Mouse (Mus musculus) left cerebral cortex, postnatal 4 days (tissue): ENCODE measurements at regions not wholly inside any gene's neighbourhood (a gene's known extent, or its start where the extent isn't known, plus 50 kb on each side); places are given as distances from the start of the nearest gene placed in this dataset.

Experiments used
- DNase-seq: peaks from one replicate; pipeline ENCODE4 v3.0.0-alpha.2; 2022
- intact Hi-C: fragments of 180-260 bp; cut with DNase I; formaldehyde crosslinking; loops from one replicate; pipeline ENCODE4 v1.15.1; 2025

DNA sequence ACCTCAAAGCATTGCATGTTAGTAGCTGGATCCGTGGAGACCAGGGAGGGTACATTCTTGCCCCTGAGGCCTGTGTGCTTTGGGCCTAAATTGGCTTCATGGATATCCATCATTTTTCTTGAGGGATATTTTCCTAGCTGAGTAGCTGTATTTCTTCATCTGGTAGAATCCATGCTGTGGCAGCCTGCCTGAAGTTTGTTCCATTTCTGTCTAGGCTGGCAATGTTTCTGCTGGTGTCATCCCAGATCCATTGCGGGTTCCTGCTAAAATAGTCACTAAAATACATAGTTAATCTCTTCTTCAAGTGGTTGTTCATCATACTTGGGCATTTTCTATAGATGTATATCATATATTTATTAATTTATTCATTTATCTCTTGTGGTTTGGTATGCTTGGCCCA is 253.7 kb downstream of the Olfm4 start:
- intact Hi-C loops, result no loop called here

DNA sequence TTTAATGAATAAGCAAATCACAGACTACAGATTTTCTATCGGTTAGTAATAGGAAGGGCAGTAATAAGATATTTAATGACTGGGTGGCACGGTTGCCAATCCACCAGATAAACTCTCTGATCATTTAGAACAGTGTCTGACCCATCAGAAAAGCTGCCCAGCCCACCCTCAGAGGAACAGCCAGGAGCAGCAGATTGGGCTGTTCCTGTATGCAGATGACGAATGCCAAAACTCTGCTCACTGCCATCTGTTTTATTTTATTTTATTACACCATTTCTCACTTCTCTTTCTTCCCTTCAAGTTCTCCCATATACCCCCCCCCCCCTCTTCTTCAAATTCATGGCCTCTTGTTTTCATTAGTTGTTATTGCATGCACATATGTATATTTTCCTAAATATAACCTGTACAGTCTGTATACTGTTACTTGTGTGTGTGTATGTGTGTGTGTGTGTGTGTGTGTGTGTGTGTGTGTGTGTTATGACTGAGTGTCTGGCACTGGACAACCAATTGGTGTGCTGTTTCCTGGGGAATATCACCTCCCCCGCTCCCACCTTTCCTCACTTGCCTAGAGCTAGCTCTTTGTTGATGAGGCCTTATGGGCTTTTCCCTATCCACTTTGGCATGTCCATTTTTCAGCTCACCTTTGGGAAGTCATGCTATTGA is 260.9 kb downstream of the Olfm4 start:
- intact Hi-C loops, result no loop called here
- peak; percentile 21 for DNase-seq

More for the DNA sequence above, 253.7 kb downstream of the Olfm4 start:
- DNase-seq, result no peak

DNA sequence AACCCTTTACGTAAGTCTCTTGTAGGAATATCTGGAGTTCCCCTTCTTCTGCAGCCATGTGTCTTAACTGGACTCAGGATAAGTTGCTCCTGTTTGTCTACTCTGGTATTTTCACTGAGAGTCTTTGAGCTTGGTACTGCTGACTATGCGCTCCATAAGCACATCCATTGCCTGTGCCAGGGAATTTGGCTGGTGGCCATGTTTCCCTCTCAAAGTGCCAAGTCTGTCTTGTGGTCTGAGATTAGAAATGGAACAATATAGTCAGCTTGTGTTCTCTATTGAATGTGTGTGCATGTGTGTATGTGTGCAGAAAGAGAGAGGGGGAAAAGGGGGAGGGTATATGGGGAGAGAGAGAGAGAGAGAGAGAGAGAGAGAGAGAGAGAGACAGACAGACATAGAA is 263.7 kb downstream of the Olfm4 start:
- intact Hi-C loops, result no loop called here
- peak; percentile 89 for DNase-seq

DNA sequence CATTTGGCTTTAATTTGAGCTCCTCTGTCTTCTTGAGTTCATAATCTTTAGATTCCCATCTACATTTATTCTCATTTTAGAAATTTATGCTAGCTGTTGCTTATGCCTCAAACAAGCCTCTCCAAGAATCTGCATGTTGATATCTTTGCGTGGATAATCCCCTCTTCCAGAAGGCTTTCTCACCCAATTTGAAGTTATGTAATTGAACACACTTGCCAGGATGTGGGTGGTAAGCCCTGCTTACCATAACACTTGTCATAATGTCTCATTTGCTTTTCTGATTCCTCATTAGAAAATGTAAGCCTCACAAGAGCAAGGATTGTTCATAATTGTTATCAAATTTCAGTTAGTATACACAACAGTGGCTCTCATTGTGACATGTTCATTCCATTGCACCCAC is 266.0 kb downstream of the Olfm4 start:
- DNase-seq, result no peak
- intact Hi-C loops, result no loop called here

DNA sequence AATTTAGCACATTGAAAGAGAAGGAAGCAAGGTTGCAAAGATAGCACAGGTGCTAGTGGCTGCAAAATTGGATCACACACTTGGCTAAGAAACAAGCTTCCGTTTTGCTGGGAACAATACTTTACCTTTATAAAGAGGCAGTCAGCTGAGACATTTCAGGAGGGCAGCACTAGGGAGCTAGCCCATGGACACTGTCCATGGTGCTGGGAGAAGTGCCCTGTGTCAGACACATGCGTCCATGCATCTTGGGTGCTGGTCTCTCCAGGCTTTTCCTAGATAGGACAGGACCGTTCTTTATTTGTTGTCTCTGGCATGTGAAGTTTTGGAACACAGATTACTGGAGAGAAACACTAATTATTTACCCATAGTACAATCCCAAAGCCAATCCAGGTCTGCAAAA is 273.2 kb downstream of the Olfm4 start:
- intact Hi-C loops, result no loop called here
- DNase-seq, result no peak

DNA sequence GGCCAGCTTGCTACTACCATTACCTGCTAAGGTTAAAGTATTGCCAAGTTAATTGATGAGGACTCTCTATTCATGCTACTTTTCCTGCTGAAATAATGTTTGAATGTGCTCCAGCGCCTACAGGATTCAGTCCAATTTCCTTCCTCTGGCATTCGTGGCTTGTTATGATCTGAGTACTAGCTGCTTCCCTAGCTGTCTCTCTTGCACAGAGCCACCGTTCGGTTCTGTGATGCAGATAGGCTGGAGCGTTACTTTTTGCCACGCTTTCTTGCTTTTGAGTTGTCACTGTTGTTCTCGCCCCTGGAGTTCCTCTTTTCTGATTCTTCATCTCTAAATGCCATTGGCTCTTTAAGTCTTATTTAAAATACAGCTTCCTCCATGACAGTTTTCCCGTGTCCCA is 279.3 kb downstream of the Olfm4 start:
- no peak for DNase-seq
- intact Hi-C loops, result no loop called here

DNA sequence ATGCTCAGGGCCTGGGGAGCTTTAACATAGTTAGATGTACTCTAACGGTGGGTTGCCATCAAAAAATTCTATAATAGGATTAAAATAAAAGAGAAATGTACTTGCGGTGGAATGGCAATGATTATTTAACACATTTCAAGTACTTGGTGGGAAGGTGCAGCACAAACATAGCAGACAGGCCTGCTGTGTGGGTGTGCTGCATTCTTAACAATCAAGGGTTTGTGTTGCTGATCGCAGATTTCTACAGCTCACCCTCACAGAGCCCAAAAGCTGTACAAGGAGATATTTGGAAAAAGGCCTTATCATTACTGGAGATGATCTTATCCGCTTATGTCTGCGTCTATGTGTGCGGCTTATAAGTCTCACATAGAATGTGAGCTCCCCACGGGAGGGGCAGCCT is 281.2 kb downstream of the Olfm4 start:
- DNase-seq, result no peak
- intact Hi-C loops, result no loop called here

DNA sequence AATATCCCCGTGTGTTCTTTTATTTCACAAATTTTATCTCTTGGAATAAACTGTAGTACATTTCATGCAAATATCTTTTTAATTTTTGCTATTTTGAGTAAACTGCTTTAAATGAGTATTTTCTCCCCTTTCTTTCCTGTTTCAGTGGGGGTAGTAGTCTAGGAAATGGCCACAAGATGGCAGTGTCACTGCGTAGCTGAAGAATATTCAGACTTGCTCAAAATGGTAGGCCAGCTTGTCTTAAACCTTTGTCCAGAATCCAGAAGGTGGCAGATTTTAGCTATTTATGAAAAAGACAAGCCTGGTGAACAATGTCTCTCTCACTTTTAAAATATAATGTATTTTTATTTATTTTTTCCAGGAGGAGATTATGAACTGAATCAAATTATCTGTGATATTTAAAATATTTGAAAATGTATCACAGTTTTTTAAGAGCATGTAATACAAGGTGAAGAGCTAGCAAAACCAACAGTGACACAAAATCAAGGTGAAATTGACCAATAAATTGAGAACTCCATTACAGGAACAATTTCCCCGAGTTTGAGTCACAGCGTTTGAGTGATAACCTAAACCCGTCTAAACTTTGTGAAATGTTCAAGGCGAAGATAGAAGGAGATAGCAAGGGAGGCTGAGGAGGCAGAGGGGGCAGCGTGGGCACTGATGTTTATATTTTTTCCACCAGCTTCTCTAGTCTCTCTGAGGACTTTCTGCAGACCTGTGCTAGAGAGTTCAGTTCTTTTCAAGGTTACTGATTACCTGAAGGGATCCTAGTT is 285.5 kb downstream of the Olfm4 start:
- peak; percentile 74 for DNase-seq
- intact Hi-C loops, result no loop called here

DNA sequence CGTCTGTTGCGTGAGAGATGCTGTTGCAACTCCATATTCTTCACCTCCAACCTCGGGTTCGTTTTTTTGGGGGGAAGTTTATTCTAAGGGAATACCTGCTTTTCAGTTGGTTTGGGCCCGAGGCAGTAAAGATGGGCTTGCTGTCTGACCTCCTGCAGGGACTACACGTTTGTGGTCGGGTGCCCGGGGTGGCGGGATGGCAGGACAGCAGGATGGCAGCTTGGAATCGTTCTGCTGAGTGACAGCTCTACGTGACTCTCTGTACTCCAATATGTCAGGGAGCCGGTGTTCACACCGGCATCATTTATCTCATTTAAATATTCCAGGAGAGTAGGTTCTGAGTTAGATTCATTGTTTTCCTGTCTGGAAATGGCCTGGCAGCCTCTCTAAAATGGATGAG is 286.2 kb downstream of the Olfm4 start:
- intact Hi-C loops, result loop anchor here (5.0 kb wide), 1 partner anchor 567 kb away; no protein-coding TSS in a partner anchor
- peak; percentile 36 for DNase-seq

DNA sequence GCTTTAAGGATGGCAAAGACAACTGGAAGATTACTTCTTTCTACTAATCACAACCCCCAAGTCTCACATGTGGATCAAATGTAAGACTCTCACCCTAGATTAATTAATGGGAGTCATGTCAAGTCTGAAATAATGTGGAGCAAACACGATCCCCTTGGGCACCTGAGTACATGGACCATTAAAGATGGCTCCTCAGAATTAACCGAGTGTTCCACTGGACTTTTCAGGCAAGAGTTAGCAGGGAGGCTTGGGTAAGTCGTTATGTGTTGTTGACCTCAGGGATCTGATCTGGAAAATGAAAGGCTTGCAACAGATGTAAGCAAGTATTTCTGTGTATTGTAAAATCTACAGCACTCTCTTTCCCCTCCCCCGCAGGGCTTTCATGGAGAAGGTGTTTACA is 296.3 kb downstream of the Olfm4 start:
- no peak for DNase-seq
- intact Hi-C loops, result no loop called here

DNA sequence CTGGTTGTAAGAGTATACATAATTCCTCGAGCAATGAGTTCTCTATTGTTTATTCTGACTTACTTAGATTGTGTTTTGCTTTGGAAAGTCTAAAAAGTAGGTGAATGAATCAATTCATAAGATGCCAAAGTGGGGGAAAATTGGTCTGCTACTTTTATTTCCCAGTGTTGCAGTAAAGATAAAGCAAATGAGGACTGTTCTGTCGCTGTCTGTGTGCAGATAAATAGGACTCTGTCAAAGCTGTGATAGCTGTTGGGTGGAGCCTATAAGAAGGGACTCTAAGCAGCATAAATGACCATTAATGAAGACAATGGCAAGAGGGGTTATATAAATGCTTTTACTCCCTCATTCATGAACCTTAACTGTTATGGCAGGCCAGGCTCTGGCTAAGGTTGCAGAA is 299.8 kb downstream of the Olfm4 start:
- intact Hi-C loops, result no loop called here
- no peak for DNase-seq

DNA sequence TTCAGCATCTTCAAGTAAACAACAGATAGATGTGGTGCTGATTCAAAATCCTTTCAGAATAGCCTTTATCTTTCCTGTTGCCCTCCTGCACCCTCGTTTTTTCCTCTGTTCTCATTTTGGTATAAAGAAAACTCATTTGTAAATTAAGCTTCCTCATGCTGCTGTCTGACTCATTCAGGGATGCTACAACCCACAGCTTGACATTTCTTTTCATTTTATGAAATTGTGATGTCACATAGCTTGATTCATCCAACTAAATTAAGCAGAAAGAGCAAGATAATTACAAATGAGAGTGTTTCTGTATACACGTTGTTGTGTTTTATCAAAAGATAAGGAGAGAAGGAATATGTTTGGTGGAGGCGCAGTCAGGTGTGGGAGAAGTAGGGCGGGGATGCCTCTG is 307.5 kb downstream of the Olfm4 start:
- intact Hi-C loops, result no loop called here
- no peak for DNase-seq

DNA sequence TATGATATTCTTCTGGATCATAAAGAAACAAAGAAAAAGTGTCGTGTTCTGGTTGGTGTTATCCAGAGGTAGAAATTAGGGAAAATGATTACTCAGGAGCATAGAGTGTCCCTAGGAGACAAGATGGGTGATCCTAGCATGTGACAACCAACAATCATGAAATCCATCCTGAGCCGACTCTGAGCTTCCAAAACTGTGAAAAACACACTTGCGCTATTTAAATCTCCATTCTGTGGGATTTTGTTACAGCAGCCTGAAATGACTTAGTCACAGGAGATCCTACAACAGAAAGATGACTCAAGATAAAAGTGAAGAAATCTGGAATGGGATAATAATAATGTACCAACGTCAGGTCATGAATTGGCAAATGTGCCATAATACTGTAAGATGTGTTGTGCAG is 309.5 kb downstream of the Olfm4 start:
- no peak for DNase-seq
- intact Hi-C loops, result no loop called here

DNA sequence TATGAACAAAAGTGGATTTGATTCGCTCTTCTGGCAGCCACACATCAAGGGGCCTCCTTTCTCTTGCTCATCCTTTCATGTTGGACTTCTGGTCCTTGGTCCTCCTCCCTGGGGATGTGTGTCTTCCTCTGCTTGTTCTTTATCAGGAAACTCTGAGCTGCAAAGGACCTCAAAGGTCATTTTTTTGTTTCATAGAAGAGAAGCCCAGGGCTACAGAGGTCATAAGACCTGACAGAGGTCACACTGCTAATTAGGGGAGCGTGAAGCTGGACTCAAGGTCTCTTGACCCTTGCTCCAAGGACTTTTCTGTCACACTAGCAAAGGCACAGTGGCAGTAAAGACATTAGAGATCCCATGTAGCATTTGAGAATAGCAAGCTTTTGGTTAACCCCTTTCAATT is 345.8 kb downstream of the Olfm4 start:
- no peak for DNase-seq
- intact Hi-C loops, result no loop called here

DNA sequence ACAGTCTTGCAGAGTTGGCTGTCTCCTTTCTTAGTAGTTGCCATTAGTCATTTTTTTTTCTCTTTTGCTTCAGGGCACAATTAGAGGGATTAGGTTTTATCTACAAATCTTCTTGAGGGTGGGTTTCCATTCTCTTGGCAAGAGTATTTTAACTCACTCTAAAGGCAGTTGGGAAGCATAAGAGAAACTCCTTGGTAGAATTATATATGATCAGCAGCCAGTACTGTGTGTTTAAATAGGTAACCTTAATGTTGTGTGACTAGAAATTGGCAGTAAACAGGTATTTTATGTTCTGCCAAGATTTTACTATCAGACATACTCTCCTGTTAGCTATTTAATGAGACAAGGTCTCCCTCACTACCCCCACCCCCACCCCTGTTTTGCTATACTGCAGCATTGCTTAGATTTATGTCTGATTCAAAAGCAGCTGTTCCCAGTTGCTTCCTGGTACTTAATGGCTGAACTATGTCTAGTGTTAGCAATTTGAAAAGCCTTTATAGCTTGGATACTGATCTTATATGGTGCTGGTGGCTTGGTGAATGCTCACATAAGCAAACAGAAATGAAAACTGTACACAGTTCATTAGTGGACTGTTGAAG is 378.2 kb downstream of the Olfm4 start:
- intact Hi-C loops, result no loop called here
- no peak for DNase-seq

DNA sequence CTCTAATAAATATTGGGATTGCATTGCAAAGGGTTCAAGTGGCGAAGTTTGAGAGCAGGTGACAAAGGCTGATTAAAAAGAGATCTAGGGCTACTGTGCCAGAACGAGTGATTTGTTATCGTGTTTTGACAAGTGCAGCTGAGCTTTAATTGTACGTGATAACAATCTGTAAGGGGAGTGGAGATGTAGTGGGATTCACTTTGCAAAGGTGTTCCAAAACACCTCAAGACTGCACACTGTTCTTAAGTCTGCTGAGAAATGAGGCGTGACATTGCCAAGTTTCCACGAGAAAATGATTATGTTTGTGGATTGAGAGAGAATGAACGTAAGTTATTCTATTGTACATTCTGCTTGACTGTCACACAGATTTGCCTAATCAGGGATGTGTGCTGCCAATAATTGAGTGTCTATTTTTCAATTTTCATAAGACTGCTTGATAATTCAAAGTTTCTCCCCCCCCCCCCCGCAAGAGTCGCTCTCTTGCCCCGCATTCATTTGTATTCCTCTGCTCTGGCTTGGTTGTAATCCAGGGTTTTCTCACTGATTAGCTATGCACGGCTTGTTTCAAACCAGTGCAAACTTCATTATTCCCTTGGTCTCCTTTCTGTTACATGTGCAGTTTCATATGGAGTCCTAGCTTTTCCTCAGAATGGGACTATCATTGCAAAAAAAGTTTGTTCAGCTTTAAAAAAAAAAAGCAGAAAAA is 385.7 kb downstream of the Olfm4 start:
- DNase-seq, result no peak
- intact Hi-C loops, result no loop called here

DNA sequence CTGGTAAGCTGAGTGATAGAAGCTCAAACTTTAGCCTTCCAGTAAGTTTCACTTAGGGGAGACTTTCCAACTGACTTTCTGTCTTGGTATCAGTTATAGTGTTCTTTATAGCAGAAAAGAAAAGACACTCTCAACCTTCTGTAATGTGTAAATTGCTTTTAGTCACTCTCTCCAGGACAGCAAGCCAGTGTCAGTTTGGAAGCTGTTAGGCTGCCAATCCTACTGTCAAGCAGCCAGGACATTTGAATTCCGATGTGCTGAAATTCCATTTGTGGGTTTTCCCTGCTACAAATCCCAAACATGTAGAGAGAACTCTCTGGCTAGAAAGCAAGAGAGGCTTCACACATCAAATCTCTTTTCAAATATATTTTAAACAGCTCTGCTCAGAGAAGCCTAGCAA is 390.4 kb downstream of the Olfm4 start:
- peak; percentile 5 for DNase-seq

DNA sequence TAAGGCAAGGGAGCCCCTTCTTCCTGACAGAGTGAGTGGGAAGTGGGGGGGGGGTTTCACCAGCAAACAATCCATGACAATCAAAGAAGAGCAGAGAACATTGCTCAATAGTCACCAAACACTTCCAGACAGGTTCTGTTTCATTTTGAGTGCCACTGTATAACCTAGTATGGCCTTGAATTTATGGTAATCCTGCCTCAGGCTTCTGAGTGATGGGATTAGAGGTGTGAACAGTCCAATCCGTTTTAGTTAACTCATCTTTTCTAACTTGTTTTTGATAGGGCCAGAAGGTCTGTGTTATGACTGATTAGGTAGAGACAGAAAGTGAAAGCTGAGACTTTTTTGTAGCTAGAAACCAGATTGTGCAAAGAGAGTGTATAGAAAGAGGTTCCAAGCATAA is 393.2 kb downstream of the Olfm4 start:
- no peak for DNase-seq
- intact Hi-C loops, result no loop called here

More for the DNA sequence above, 390.4 kb downstream of the Olfm4 start:
- intact Hi-C loops, result no loop called here

DNA sequence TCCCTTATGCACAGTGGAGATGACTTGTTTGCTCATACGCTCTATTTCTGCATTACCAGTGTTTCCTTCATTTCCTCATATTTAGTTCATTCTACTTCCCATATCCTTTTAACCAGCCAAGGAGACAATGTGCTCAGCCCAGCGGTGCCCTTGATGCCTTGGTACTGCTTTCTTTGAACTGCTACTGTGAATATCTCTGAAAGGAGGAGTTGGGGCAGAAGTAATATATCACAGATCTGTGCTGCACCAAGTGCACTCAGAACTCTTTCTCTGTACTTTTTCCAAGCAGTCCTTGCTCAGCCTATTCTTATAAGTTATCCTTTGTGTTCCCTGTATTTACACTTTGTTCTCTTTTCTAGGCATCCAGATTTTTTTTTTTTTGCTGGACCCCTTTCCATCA is 407.5 kb downstream of the Olfm4 start:
- intact Hi-C loops, result no loop called here
- no peak for DNase-seq

DNA sequence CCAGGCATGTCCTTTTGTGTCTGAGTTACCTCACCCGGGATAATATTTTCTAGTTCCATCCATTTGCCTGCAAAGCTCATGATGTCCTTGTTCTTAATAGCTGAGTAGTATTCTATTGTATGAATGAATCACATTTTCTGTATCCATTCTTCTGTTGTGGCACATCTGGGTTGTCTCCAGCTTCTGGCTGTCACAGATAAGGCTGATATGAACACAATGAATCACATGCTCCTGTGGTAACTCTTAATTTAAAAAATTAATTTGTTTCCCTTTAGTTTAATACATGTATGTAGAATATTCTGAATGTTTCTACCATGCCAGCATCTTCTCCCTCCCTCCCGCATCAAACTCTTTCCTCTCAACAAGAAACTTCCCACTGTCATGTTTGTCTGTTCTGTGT is 424.4 kb downstream of the Olfm4 start:
- intact Hi-C loops, result no loop called here
- no peak for DNase-seq

DNA sequence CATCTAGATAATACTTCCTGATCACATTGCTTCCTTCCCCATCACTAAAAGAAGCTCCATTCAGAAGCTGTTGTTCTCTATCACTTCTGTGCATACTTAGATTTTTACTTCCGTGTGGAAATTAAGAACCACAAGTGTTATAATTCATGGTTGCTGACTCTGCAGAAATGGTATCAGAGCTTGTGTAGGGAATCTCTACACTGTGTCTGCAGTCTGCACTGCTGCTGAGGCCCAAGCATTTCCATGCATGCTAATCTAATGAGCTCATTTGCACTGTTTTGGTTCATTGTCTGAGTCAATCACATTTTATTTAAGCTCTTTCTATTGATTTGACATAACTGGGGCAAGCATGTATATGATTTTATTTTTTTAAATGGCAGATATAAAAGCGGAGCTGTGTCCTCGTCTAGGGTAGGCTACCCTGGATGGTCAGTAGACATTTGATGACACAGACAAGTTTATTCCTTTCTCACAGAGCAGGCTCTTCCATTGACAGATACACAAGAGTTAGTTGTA is 435.0 kb downstream of the Olfm4 start:
- intact Hi-C loops, result no loop called here

More for the DNA sequence above, 435.0 kb downstream of the Olfm4 start:
- DNase-seq, result no peak
